Mouse (Mus musculus) adrenal gland, adult 18-20 months (tissue): ENCODE data around the gene Evl. TPM values are rescaled to one million over a fixed set of nuclear protein-coding genes. Genes with fewer than 3 reads are reported as not detected.

Experiments
- microRNA-seq, 2 experiments: library from miRNA; unstranded; fragments of <30 nt; microRNA quantifications; one replicate each; pipeline ENCODE4 v1.2.0; 2021; ENCODE audit warnings: borderline number of aligned reads in 2 of 2
- total RNA-seq, 2 experiments: library from RNA; stranded (reverse); gene quantifications; 1 replicate in 1 of 2; 2 replicates in 1 of 2; pipeline ENCODE4 v1.2.3; 2021

The Evl gene
- total RNA-seq, 2 experiments from 2014 or later: 37.3 to 43.4 TPM

Small RNA genes within 50 kb of the gene (microRNA-seq; reads per million reads assigned to microRNA genes)
- gene Gm23872 (0 reads per million in 2 experiments), gene Mir342 (625 to 788 reads per million in 2 experiments)

Other genes starting within 250 kb of the Evl start
- gene Hhipl1, start 248.4 kb upstream of the Evl start, total RNA-seq: 1 to 10 TPM in 1 of 2 experiments, under 1 TPM in 1; 0.89 to 1.4 TPM
- 1 to 10 TPM; 1.7 to 2.1 TPM for gene Cyp46a1, start 220.3 kb upstream of the Evl start, total RNA-seq
- 10 to 100 TPM; 19.7 to 19.9 TPM for gene Eml1, start 183.8 kb upstream of the Evl start, total RNA-seq
- under 1 TPM in 1 of 2 experiments, not detected in 1; 0.17 TPM for gene Degs2, start 147.6 kb downstream of the Evl start, total RNA-seq
- 10 to 100 TPM; 55.5 to 79.9 TPM for gene Yy1, start 238.3 kb downstream of the Evl start, total RNA-seq